Mouse (Mus musculus) fat pad, adult 2 months (tissue): Measurements from ENCODE around the gene Tmem158.

Source experiments
- DNase-seq: peaks from one replicate; pipeline ENCODE4 v3.0.0-alpha.2; 2011; ENCODE audit warnings: low read depth, low spot score; ENCODE audit errors: extremely low read depth

Gene Tmem158

DNA sequence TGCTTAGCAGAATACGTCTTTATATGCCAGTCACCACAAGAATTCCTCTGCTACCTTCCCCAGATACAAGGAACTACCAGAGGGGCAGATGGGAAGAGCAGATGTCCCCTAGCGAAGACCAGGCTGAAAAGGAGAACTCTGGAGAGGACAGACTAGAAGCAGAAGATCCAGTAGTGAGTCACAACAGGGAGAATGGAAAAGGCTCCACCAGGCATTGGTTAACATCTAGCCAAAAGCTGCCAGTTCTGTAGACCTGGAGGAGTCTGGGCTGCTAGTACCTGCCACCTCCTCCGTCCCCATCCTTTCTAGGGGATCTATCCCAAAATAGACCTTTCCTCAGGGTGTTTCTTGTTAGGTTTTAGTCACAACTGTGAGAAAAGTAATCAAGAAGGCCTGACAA lies 4.8 kb downstream of the Tmem158 start:
- no peak for DNase-seq

DNA sequence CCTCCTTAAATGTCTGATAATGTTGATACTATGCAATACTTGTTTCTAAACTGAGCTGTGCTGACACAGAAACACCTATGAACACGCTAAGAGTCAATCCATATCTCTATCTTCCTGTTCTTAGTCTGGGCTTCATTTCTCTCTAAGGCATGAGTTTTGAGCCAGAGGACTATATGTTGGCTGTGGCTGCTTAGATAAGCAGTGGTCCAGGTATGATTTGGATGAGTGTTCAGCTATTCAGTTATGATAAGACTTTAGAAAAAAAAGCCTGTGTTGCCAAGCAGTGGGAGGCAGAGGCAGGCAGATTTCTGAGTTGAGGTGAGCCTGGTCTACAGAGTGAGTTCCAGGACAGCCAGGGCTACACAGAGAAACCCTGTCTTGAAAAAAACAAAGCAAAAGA lies 12.6 kb downstream of the Tmem158 start:
- DNase-seq, result no peak

DNA sequence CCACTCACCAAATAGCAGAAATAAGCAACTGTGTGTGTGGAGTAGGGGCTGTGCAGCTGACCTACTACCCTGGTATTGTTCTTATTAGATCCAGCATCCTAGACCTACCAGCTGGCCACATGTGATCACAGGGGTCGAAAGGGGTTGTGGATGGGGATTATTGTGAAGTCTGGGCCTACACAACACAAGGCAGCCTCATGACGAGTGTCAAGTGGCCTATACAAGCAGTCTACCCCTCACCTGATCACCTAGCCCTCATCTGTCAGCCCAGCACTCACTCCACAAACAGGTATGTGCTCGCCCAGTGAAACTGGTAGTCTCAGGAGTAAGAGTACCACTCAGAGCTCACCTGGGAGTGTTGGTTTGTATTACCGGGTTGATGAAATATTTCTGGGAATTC lies 15.4 kb downstream of the Tmem158 start:
- no peak for DNase-seq

DNA sequence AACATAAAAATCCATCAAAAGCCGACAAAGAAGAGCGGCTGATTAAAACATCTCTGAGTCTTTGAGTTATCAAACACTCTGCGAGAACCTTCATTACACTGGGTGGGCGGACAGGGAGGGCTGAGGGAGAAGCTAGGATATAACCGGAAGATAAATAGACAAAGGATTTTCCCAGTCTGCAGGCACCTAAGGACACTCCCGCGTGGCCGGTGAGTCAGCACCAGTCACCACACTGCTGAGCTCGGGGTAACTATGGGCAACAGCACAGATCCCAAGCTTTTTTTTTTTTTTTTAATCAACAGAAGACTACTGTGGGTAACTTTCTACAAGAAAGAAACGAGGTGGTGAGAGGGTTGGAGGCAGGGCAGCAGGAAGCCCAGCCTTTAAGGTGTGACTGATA lies 16.6 kb downstream of the Tmem158 start:
- no peak for DNase-seq

DNA sequence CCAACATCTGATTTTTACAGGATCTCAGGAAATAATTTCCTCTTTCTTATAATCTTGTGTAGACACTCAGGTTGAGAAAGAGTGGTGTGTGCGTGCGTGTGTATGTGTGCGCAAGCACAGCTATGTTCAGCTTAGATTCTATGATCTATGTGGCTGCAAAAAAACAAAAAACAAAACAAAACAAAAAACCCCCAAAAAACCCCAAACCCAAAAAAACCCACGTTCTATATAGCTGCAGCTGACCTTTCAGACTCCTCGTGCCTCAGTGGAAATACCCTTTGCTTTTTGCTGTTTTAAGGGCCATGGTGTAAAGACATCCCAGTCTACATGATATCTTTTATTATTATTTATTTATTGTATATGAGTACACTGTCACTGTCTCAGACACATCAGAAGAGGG lies 19.4 kb downstream of the Tmem158 start:
- no peak for DNase-seq

DNA sequence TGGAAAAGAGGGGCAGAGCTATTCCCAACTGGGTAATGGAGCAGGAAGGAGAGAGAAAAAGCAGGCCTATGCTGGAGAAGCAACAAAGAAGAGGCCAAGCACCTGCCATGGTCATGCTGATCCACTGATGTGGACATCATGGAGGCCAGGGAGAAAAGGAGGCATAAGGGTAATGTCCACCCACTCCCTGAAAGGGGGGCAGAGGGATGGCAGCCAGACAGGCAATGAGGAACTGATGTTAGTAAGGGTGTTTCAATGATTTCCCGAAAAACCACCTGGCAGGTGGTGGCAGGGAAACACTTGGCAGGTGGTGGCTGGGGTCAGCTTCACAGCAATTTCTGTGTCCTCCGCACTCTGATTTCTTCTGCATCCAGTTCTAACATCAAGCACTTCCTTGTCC lies 19.8 kb downstream of the Tmem158 start:
- no peak for DNase-seq

DNA sequence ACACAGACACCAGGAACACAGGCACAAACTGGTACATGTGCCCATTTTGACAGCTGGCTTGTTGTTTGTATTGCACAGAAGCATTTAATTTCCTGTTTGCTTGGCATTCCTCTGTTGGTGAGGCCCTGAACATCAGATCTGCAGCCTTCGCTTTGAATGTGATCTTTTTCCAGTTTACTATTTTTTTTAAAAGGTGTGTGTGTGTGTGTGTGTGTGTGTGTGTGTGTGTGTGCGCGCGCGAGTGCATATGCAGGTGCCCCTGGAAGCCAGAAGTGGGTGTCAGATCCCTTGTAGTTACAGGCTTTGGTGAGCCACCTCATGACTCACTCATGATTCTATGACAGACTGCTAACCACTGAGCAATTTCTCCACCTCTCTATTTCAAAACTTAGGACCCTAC lies 20.3 kb downstream of the Tmem158 start:
- no peak for DNase-seq

DNA sequence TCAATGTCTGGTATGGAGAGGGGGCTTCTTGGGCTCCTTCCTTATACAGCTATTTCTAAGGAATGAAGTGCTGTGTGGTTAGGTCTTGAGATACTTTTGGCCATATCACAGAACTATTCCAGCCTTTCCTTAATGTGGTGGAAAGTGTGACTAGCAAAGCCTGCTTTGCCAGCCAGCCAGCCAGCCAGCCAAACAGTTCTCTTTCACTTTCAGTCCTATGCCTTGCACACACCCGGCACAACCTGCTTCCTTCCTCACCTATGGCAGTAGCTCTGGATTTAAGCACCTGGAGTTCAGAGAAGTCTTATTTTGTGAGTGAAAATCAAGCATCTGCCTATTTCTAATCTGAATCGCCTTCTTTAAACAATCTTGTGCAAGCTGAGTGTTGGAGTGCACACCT lies 20.9 kb downstream of the Tmem158 start:
- DNase-seq, result no peak

DNA sequence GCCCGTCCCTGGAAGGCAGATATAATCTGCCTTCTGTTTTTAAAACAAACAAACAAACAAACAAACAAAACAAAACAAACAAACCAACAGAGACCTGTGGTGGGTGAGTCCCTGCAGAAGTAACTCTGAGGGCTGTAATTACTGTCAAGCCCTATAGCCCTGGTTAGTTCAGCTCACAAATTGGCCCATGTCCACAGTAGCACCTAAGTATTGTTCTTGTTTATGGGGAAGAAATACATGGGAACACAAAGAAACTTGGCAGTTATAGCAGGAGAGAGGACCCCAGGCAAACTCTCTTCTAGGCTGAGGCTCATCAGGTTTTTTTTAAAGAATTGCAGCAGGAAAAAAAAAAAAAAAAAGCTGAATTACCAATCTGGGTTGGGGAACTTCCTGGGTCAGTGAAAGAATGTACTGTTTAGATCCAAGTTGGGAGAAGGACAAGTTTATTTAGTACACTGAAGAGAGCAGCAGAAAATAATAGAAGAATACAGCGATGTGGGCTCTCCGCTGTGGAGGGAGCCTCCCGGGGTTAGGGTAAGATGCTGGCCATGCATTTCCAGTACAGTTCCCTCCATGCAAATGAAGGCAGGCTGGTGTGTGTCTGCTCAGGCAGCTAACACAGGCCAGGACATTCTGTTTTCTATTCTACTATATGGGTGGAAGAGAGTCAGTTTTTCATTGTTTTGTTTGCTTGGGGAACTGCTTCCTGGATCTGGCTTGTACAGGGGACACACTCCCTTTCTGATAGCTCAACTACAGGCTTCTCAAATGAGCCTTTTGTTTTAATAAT lies 22.1 kb downstream of the Tmem158 start:
- DNase-seq, result peak; percentile 75

DNA sequence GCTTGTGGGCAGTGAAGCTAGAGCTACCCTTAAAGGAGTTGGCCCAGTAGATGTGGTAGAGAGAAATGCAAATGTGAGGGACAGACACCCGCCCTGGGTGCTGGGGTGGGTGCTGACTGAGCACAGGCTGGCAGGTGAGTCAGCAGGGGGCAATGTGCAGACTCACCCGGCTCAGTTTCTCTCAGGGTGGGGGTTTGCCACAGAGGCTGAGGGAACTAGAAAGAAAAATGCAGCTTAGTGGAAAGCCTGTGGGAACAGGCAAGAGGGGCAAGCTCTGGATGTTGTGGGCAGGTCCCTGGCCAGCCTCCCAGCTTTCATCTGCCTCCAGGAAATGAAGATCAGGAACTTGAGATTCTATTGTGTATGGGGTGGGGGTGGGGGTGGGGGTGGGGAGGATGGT lies 22.8 kb downstream of the Tmem158 start:
- no peak for DNase-seq

DNA sequence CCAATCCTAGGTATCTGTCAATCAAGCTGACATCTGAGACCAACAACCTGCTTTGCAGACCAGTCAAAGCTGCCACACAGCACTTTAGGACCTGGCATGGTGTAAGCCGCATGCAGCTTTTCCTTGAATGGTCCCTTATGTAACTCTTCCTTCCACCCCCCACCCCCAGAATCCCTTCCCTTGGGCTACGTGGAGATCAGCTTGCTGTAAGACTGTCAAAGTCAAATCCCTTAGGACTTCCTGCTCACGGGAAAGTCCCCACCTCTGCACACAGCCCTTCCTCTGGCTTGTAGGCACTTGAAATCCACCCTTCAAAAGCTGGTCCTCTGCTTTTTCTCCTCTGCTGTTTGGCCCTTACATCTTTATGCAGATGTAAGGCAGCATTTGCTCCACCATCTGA lies 24.9 kb downstream of the Tmem158 start:
- peak; percentile 77 for DNase-seq

DNA sequence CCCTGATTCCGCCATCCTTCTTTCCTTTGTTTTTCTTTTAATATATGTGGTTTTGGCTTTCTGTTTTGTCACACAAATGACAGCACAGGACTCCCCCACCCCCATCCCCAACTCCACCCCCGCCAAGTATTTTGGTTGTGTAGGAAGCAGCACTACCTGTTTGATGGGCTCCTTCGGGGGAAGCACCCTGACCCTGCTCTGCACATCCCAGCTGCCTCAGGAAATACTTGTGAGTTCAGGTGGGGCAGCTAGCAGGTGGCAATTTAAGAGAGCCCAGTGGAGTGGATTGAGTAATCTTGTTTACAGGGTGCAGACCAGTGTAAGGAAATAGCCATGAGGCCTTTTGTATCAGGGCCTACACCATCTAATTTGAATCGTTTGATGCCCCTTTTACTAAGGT lies 30.7 kb downstream of the Tmem158 start:
- DNase-seq, result no peak

DNA sequence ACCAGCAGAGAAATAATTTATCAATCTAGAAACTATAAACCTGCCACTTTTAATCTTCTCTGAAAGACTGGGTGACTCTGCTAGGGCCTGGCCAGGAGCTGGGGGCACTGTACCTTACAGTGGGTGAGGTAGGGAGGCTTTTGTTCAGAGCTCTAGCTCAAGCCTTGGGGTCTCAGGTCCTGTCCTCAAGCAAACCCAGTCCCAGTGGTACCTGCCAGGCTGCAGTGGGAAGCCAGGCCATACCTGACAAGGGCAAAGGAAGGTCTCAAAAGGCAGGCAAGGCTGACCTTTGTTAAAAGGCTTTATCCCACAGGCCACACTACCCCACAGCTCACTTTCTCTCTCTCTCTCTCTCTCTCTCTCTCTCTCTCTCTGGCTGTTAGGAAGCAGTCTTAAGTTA lies 31.9 kb downstream of the Tmem158 start:
- DNase-seq, result no peak

DNA sequence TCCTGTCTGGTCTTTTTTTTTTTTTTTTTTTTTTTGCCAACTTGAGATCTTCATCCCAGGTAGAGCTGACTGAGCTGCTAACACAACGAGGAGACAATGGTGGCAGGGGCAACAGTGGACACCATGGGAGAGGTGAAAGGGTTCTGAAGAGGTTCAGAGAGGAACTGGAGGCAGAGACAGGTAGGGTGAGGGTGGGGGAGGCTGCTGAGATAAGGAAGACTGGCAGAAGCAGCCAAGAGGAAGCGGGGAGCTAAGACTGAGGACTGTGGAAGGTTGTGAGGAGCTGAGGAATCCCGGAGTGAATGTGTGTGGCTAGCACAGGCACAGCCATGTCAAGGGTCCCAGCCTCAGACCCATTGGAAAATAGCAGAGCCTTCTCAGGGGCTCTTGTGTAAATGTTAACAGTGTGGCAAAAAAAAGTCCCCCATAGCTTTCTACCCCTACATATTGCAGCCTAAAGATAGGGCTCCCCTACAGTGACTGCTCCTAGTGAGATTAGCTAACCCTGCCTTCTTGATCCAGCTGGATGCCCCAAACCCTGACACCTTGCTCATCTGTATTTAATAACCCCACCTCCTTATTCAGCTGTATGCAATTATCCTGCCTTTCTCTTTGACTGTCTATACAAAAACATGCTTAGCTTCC lies 33.3 kb downstream of the Tmem158 start:
- DNase-seq, result no peak

DNA sequence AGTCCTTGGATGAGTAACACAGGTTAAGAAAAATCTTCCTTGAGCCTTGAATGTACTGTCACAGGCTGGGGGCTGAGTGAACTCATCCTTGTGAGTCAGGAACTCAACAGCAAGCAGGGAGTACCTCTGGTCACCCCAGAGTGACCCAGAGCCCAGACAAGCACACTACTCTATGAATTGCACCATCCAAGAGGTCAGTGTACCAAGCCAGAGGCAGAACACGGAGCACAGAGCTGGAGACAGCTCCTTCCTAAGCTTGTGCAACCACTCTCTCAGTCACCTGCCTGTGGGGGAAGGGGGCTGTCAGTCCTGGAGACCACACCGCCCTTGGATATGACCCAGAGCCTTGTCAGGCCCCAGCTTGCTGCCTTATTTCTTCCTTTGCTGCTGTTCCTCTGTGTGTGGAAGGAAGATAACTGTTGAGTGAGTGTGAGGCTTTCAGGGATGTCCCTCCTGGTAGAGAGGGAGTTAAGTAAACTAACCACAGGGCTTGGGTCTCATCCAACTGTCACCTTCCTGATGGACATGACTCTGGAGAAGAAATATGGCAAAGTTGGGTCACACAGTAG lies 35.6 kb downstream of the Tmem158 start:
- peak; percentile 71 for DNase-seq

DNA sequence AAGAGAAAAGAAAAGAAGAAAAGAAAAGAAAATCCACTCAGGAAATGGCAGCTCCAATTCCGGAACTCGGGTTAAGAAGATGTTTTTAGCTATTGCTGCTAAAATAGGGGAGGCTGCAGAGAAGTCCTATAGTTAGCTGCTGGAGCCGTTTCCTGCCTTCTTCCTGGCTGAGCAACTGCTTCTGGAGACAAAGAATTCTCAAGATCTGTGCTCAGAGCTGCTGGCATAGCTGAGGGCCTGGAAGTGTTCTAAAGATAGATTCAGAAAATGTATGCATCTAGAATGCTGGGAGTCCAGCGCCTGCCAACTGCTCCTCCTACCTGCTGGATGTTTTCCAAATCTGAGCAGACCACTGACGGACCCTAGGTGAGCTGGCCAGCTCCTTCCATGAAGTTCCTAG lies 40.7 kb downstream of the Tmem158 start:
- no peak for DNase-seq

DNA sequence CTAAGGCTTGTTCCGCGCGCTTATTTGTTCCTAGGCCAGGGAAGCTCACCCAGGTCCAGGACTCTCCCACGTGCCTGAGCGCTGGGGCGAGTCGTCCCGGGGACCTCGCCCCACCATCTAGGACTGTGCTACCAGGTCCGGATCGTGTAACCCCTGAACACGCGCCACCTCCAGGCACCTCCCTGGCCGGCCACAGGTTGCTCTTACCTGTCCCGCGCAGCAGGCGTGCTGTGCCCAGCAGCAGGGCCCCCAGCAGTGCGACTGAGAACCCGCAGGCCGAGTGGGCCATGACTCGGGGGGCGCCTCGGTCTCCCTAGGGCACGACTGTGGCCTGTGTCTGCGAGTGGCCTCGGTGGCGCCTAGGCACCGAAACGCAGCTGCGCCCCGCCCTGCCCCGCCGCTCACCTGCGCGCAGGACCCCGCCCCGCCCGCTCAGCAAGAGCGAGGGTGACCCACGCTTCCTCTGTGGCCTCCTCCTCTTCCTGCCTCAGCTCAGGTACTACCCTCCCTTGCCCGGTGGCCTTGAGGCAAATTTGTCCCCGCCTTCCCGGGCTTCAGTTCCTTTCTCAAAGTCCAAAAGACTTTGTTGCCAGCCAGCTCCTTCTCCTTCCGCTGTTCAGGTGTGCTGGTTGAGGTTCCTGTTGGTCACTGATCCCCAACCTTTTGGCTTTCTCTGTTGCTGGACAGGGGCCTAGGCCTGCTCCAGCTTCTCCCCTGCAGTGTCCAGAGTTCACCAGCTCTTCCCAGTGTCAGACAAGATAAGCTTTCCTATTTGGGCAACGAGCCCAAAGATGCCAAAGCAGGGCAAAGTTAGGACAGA lies 44.7 kb downstream of the Tmem158 start, which contains the start of gene Cdcp1:
TSS of gene Cdcp1 (minus strand) at position 418 of the 820 bp plus-strand sequence.
- DNase-seq, result peak; percentile 69

DNA sequence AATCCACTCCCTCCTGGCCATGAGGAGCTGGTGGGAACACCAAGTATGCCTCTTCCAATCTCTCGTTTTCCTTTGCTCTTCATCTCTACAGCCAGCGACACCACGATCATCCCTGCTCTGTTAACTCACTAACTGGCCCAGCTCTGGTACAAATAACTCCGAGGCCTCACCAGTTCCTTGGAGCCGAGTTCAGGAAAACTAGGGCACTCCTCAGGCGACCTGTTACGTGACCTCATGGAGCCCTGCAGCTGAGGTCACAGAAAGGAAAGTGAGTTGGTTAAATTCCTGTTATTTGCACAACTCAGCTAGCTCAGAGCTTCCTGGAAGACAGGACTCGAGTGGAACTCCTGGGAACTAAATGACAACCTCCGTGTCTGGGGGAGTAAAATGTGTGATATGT lies 47.2 kb downstream of the Tmem158 start:
- DNase-seq, result no peak
